Mouse (Mus musculus): ENCODE measurements around the gene Slc25a36. TPM values are rescaled to one million over a fixed set of nuclear protein-coding genes. Genes with fewer than 3 reads are reported as not detected.

The Slc25a36 gene
- polyA plus RNA-seq, 1 experiment from 2014 or later = 19.6 TPM

DNA sequence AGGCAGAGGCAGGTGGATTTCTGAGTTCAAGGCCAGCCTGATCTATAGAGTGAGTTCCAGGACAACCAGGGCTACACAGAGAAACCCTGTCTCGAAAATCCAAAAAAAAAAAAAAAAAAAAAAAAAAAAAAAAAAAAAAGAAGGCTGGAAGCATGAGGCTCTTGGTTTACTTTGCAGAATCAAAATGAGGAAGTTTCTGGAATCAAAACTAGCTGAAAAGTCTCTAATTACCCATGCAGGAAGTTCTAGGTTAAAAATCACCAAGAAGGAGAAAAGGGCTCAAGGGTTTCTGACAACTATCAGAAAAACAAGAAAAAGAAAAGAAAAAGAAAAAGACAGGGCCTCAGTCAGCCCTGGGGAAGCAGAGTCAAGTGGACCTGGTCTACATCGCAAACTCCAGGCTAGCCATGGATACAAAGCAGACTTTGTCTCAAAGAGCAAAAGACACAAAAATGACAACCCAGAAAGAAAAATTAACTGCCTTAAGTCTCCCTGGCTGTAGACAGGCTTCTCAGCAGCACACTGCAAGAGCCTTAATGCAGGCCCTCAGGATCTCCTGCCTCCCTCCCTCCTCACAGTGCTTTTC is 5.5 kb downstream of the Slc25a36 start:
- Histone ChIP-seq H3K4me1 (peaks cover 49% of the 10 kb centered on the region), H3K27ac (no peak overlapping the region), H3K36me3 (no peaks in the 10 kb centered on the region), H3K27me3 (replicated peaks) (no peaks in the 10 kb centered on the region; the same call in 1 of the 2 replicates), H3K9ac (no peak overlapping the region), H3K4me2 (no peak overlapping the region), H3K4me3 (no peak overlapping the region), H3K9me3 (replicated peaks) (no peaks in the 10 kb centered on the region)
- no peak for ATAC-seq
- 76% methylated on average over 2 of the region's 2 CpGs for WGBS (ENCODE audit: insufficient replicate concordance)

DNA sequence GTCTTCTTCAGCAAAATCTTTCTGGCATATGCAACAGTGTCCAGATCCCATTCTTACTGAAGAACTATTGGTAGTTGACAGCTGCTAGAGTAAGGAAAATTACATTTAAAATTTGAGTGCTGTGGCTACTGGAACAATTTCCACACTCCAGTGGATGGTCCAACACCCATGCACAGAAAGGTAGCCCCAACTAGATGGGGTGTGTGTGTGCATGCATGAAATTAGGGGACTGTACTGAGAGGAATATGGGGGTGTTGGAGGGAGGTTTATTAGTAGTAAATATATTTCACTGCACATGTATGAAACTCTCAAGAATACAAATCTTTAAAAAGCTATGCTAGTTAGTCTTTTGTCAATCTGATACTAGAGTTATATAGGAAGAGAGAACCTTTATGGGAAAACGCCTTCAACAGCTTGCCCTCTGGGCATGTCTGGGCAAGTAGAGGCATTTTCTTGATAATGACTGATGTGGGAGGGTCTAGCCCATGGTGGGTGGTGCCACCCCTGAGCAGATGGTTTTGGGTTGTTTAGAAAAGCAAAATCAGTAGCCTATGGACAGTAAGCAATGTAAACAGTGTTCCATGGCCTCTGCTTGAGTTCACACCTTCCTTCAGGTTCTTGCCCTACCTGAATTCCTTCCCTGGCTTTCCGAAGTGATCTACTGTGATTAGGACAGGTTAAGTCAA is 7.4 kb downstream of the Slc25a36 start:
- H3K9me3 ChIP-seq (replicated peaks) = no peaks in the 10 kb centered on the region
- H3K9ac ChIP-seq = no peak overlapping the region
- no peak overlapping the region; the same call in 1 of the 2 replicates for H3K27ac ChIP-seq
- H3K4me3 ChIP-seq = no peak overlapping the region
- 48% methylated on average over 2 of the region's 2 CpGs for WGBS (ENCODE audit: insufficient replicate concordance)
- peaks cover 10% of the 10 kb centered on the region for H3K36me3 ChIP-seq
- peaks cover 42% of the 10 kb centered on the region for H3K4me1 ChIP-seq
- no peaks in the 10 kb centered on the region; the same call in 1 of the 2 replicates for H3K27me3 ChIP-seq (replicated peaks)
- ATAC-seq = peak; percentile 85
- H3K4me2 ChIP-seq = no peak overlapping the region

DNA sequence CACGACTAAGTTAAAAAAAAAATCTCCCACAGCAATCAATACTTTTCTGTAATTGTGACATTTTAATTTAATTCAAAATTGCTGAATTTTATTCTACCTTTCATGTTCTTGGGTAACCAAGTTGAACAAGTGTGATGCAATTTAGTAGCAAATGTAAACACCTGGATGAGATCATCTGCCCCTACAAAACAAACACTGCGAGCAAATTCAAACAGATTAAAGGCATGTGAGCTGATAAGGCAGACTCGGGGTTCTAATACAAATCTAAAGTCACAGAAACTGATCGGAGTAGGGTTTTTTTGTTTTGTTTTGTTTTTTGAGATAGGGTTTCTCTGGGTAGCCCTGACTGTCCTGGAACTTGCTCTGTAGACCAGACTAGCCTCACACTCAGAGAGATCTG is 12.0 kb downstream of the Slc25a36 start:
- H3K27ac ChIP-seq = no peak overlapping the region
- H3K4me1 ChIP-seq = peaks cover 22% of the 10 kb centered on the region
- WGBS (ENCODE audit: insufficient replicate concordance) = 36% methylated on average over 4 of the region's 4 CpGs
- no peak overlapping the region for H3K4me2 ChIP-seq
- H3K4me3 ChIP-seq = no peak overlapping the region
- no peaks in the 10 kb centered on the region for H3K9me3 ChIP-seq (replicated peaks)
- no peak overlapping the region for H3K9ac ChIP-seq
- H3K27me3 ChIP-seq (replicated peaks) = peaks cover 17% of the 10 kb centered on the region; the same call in 1 of the 2 replicates
- no peak for ATAC-seq
- H3K36me3 ChIP-seq = peaks cover 41% of the 10 kb centered on the region

DNA sequence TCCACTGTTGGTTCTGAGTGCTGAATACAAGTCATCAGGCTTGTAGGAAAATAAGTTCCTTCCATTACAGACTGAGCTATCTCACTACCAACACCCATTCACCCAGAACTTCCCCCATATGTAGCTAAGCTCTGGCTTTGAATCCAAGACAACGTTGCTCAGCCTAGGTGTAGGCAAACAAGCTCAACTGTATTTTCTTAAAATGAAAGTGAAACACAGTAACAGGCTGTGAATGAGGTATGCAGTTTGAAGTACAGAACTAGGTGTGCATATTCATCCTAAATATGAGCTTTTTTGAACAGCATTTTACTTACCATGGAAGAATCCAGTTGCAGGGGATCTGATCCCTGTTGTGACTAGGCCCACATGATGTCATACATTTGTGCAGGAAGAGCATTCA is 14.8 kb downstream of the Slc25a36 start:
- H3K27ac ChIP-seq = no peak overlapping the region
- H3K27me3 ChIP-seq (replicated peaks) = peaks cover 17% of the 10 kb centered on the region; the same call in 1 of the 2 replicates
- peaks cover 54% of the 10 kb centered on the region for H3K36me3 ChIP-seq
- ATAC-seq = no peak
- H3K4me2 ChIP-seq = no peak overlapping the region
- 80% methylated on average over 1 of the region's 1 CpGs for WGBS (ENCODE audit: insufficient replicate concordance)
- H3K4me1 ChIP-seq = peaks cover 6% of the 10 kb centered on the region
- no peak overlapping the region for H3K4me3 ChIP-seq
- H3K9ac ChIP-seq = no peak overlapping the region
- no peaks in the 10 kb centered on the region for H3K9me3 ChIP-seq (replicated peaks)

DNA sequence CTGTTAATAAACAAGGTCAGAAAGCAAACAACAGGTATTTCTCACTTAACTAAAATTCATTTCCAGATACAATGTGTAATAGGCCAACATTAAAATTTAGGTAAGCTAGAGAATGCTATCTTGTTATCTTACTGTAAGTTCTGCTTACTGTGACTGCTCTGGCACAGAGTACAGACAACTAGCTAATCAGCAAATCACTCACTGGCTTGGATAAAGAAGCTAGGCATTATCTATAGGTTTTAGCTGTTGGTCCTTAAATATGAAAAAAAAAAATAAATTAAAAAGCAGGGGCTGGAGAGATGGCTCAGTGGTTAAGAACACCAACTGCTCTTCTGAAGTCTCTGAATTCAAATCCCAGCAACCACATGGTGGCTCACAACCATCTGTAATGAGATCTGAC is 23.1 kb downstream of the Slc25a36 start:
- Histone ChIP-seq H3K27ac (no peak overlapping the region), H3K4me1 (no peaks in the 10 kb centered on the region), H3K36me3 (peaks cover 21% of the 10 kb centered on the region), H3K4me3 (no peak overlapping the region), H3K9me3 (replicated peaks) (no peaks in the 10 kb centered on the region), H3K4me2 (no peak overlapping the region), H3K27me3 (replicated peaks) (no peaks in the 10 kb centered on the region), H3K9ac (no peak overlapping the region)
- no peak for ATAC-seq

DNA sequence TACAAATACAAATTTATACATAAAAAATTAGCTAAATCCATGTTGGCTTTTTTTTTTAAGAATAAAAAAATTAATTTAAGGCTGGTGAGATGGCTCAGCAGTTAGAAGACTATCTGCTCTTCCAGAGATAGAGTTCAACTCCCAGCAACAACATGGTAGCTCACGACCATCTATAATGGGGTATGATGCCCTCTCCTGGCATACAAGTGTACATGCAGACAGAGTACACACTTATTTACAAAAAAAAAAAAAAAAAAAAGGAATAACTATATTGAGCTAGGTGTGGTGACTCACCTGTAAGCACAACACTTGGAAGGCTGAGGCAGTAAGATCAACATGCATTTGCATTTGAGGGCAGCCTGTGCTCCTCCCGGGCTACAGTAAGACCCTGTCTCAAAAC is 26.3 kb downstream of the Slc25a36 start:
- H3K27me3 ChIP-seq (replicated peaks) = no peaks in the 10 kb centered on the region
- H3K36me3 ChIP-seq = peaks cover 36% of the 10 kb centered on the region
- no peak for ATAC-seq
- H3K9me3 ChIP-seq (replicated peaks) = no peaks in the 10 kb centered on the region
- H3K4me1 ChIP-seq = no peaks in the 10 kb centered on the region
- no peak overlapping the region for H3K4me3 ChIP-seq
- WGBS (ENCODE audit: insufficient replicate concordance) = 73% methylated on average over 2 of the region's 2 CpGs
- H3K27ac ChIP-seq = no peak overlapping the region
- no peak overlapping the region for H3K9ac ChIP-seq
- H3K4me2 ChIP-seq = no peak overlapping the region

DNA sequence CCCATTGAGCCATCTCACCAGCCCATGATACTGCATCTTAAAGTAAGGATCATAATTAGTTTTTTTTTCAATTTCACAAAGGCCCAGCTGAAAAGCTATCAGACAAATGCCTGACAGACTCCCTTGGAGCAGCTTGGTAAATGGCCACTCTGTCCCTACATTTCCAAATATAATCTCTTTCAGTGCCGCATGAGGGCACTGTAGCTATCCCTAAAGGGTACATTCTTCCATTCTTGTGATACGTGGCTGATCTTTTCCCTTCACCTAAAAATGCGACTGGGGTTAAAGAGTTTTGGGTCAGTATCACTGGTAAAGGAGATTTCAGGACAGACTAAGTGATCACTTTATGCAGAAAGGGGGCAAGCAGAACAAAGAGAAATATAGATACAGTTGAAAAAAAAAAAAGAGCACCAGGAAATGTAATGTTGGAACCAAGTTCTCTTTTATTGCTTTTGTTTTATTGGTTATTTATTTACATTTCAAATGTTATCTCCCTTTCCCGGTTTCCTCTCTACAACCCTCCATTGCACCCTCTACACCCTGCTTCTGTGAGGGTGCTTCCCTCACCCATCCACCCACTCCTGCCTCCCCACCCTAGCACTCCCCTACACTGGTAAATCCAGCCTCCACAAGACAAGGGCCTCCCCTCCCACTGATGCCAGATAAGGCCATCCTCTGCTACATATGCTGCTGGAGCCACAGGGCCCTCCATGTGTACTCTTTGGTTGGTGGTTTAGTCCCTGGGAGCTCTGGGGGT is 29.7 kb downstream of the Slc25a36 start:
- Histone ChIP-seq H3K4me3 (no peak overlapping the region), H3K27ac (no peak overlapping the region), H3K36me3 (peaks cover 52% of the 10 kb centered on the region), H3K9me3 (replicated peaks) (no peaks in the 10 kb centered on the region), H3K27me3 (replicated peaks) (no peaks in the 10 kb centered on the region), H3K9ac (no peak overlapping the region), H3K4me1 (no peaks in the 10 kb centered on the region), H3K4me2 (no peak overlapping the region)
- ATAC-seq = no peak
- 80% methylated on average over 4 of the region's 4 CpGs for WGBS (ENCODE audit: insufficient replicate concordance)

DNA sequence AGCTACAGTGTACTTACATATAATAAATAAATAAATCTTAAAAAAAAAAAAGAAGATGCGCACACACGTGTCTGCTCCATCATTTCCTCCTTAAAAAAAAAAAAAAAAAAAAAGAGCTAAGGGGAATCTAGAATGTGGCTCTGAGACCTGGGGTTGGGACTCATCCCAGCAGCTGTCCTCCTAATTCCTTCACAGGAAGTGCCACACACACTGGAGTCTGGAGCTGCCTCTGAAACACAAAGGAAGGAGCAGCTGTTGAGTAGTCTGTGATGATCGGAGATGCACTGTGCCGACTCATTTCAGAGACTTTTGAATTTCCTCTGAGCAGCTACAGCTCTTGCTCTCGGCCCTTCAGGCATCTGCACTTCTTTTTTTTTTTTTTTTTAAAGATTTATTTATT is 41.0 kb downstream of the Slc25a36 start:
- no peaks in the 10 kb centered on the region for H3K4me1 ChIP-seq
- WGBS (ENCODE audit: insufficient replicate concordance) = 85% methylated on average over 5 of the region's 5 CpGs
- H3K27me3 ChIP-seq (replicated peaks) = no peaks in the 10 kb centered on the region
- no peak overlapping the region for H3K27ac ChIP-seq
- ATAC-seq = no peak
- H3K4me3 ChIP-seq = no peak overlapping the region
- no peak overlapping the region for H3K9ac ChIP-seq
- H3K9me3 ChIP-seq (replicated peaks) = no peaks in the 10 kb centered on the region
- H3K36me3 ChIP-seq = peaks cover 16% of the 10 kb centered on the region; the same call in 1 of the 2 replicates
- H3K4me2 ChIP-seq = no peak overlapping the region

DNA sequence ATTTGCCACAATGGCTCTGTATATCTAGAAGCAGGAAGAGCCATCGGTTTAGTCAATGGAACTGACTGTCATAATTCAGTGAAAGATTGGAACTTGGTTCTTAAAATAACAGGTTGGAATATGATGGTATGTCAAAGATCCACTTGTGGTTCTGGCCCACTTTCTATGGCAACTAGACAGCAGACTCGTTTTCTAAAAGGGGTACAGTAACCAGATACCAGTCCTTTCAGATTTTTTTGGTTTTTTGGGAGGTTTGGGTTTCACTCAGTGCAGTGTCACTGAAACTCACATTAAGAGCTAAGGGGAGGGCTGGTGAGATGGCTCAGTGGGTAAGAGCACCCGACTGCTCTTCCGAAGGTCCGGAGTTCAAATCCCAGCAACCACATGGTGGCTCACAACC is 41.5 kb downstream of the Slc25a36 start:
- Histone ChIP-seq H3K9me3 (replicated peaks) (no peaks in the 10 kb centered on the region), H3K36me3 (peaks cover 11% of the 10 kb centered on the region; the same call in 1 of the 2 replicates), H3K9ac (no peak overlapping the region), H3K27me3 (replicated peaks) (no peaks in the 10 kb centered on the region), H3K4me3 (no peak overlapping the region), H3K4me2 (no peak overlapping the region), H3K27ac (no peak overlapping the region), H3K4me1 (no peaks in the 10 kb centered on the region)
- no peak for ATAC-seq
- WGBS (ENCODE audit: insufficient replicate concordance) = 79% methylated on average over 5 of the region's 5 CpGs

DNA sequence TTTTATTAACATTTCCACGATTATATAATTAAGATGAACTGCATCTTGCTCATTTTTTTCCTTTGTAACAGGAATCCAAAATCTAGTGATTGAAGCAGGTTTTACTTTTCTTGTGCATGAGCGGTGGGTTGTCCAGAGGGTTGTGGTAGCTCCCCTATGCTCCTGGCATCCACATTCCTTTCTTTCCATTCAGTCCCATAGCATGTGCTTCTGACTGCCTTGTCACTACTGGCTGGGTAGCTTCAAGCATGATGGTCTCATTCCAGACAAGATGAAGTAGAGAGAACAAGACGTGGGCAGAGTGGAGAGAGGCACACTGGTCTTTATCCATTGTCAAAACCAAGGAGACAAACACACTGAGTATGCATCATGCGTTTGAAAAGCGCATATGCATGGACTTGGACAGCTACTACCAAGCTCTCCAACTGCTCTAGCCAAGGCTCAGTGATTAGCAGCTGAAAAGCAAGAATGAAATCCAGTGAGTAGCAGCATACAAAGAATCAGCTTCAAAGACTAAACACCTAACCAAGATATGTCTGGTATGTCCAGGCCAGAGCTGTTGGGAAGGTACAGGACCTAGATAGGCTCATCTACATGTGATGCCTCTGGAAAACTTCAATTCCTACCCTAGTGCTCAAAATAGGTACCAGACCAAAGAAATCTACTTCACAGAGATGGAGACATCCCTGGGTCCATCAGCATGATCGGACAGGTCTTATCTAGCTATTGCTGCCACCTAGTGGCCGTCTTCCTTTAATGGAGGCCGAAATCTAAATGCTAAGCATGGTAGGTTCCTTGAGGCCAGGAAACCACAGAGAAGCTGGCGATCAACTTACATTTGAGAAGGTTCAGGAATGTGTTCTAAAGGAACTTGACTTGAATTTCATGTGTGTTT is 42.5 kb downstream of the Slc25a36 start:
- no peaks in the 10 kb centered on the region for H3K27me3 ChIP-seq (replicated peaks)
- H3K9me3 ChIP-seq (replicated peaks) = no peaks in the 10 kb centered on the region
- H3K4me1 ChIP-seq = no peaks in the 10 kb centered on the region
- peaks cover 9% of the 10 kb centered on the region; the same call in 1 of the 2 replicates for H3K36me3 ChIP-seq
- 52% methylated on average over 9 of the region's 9 CpGs for WGBS (ENCODE audit: insufficient replicate concordance)
- 0 out of 2 replicates have a peak, but pooled peaks have one; percentile 52 for ATAC-seq
- no peak overlapping the region for H3K4me3 ChIP-seq
- H3K9ac ChIP-seq = no peak overlapping the region
- no peak overlapping the region for H3K27ac ChIP-seq
- no peak overlapping the region for H3K4me2 ChIP-seq

DNA sequence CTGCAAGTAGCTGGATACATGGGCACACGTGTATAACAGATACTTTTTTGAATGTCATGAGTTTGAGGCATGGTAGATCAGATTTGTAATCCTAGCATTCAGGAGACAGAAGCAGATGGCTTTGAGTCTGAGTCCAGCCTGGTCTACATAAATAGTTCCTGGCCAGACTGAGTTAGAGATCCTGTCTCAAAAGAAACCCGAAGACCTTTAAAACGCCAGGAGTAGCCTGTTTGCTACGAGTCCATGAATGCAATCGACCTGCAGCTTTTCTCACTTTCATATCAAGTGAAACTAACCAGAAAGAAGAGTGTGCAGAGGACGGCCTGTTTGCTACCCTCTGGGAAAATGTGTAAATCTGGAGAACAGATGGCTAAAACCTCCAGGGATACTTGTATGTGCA is 43.2 kb downstream of the Slc25a36 start:
- no peaks in the 10 kb centered on the region for H3K9me3 ChIP-seq (replicated peaks)
- no peak overlapping the region for H3K9ac ChIP-seq
- H3K4me1 ChIP-seq = no peaks in the 10 kb centered on the region
- peaks cover 9% of the 10 kb centered on the region; the same call in 1 of the 2 replicates for H3K36me3 ChIP-seq
- no peak for ATAC-seq
- WGBS (ENCODE audit: insufficient replicate concordance) = 72% methylated on average over 6 of the region's 6 CpGs
- H3K27ac ChIP-seq = no peak overlapping the region
- H3K4me3 ChIP-seq = no peak overlapping the region
- H3K27me3 ChIP-seq (replicated peaks) = no peaks in the 10 kb centered on the region
- no peak overlapping the region for H3K4me2 ChIP-seq

All from liver, embryonic 12.5 days (tissue).